Mouse (Mus musculus) stomach, postnatal 0 days (tissue): ENCODE data around the gene Zfp366. TPM values are rescaled to one million over a fixed set of nuclear protein-coding genes. Genes with fewer than 3 reads are reported as not detected.

ENCODE experiments used
- ATAC-seq: fragments of 200-750 bp; cut with Nextera tagmentation; 2 replicates; pipeline ENCODE4 v1.8.0; 2017; ENCODE audit not compliant: low FRiP score, low TSS enrichment
- DNase-seq: peaks from one replicate; pipeline ENCODE4 v3.0.0-alpha.2; 2016; ENCODE audit warnings: low spot score
- H3K27ac ChIP-seq: fragments of 300-500 bp; sonication (generic); replicated peaks from 2 replicates; pipeline ENCODE4 v1.5.1; 2014; ENCODE audit warnings: mild to moderate bottlenecking, control low read depth
- H3K27me3 ChIP-seq: fragments of 300-500 bp; sonication (generic); 2 replicates; pipeline ENCODE4 v1.6.1; 2014; ENCODE audit warnings: low read length; ENCODE audit not compliant: control insufficient read depth, insufficient read depth
- H3K36me3 ChIP-seq: fragments of 300-500 bp; sonication (generic); 2 replicates; pipeline ENCODE4 v1.6.1; 2014; ENCODE audit warnings: low read length, mixed read lengths; ENCODE audit not compliant: control insufficient read depth, insufficient read depth
- H3K4me1 ChIP-seq: fragments of 300-500 bp; sonication (generic); replicated peaks from 2 replicates; pipeline ENCODE4 v1.6.1; 2014; ENCODE audit warnings: antibody characterized with exemption; ENCODE audit not compliant: control insufficient read depth, insufficient read depth
- H3K4me2 ChIP-seq: fragments of 300-500 bp; sonication (generic); replicated peaks from 2 replicates; pipeline ENCODE4 v1.6.1; 2014; ENCODE audit warnings: low read depth, mild to moderate bottlenecking, control low read depth, moderate library complexity
- H3K4me3 ChIP-seq: fragments of 300-500 bp; sonication (generic); 2 replicates; pipeline ENCODE4 v1.5.1; 2014; ENCODE audit warnings: low read depth, low read length, control low read depth
- H3K9ac ChIP-seq: fragments of 300-500 bp; sonication (generic); 2 replicates; pipeline ENCODE4 v1.6.1; 2014; ENCODE audit warnings: mild to moderate bottlenecking, low read length, control low read depth, mixed read lengths
- H3K9me3 ChIP-seq: fragments of 300-500 bp; sonication (generic); 2 replicates; pipeline ENCODE4 v1.6.1; 2016; ENCODE audit warnings: low read length; ENCODE audit not compliant: control insufficient read depth
- CTCF ChIP-seq: IDR thresholded peaks from 2 replicates; pipeline ENCODE4 v1.5.1; 2016; ENCODE audit warnings: antibody characterized with exemption, low read depth, mild to moderate bottlenecking, moderate library complexity
- EP300 ChIP-seq: optimal IDR thresholded peaks from 2 replicates; pipeline ENCODE3; 2016; ENCODE audit warnings: antibody characterized with exemption
- WGBS: fragments of 180-500 bp; shearing (Covaris S2); extraction: QIAGEN DNeasy Blood & Tissue Kit; methylation state at CpG from one replicate; pipeline ENCODE4 v1.1.7; 2014; 5-methylcytosine and 5-hydroxymethylcytosine counted together
- polyA plus RNA-seq: library from polyadenylated mRNA; unstranded; fragments of >200 nt; fragmentation: Nextera tagmentation; extraction: Ambion mirVana; gene quantifications from 2 replicates; pipeline ENCODE4 v1.2.1, GENCODE M21; 2015

The Zfp366 gene
- polyA plus RNA-seq, 1 experiment from 2014 or later = 0.25 TPM

DNA sequence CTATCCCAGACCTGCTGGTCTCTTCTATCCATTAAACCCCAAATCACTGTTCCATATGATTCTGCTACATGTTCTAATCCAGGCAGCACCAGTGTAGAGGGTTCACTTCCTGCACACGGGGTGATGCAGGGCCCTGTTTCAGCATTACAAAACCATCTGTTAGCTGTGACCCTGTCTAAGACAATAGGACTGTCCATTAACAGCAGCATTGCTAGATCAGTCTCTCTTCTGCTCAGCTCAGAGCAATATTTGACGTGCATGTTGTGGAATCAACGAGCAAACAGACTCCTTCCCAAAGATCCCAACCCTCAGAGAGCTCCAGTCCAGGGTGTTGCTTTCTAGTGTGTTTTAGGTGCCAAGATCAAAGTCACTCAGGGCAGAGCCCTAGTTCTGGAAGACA lies 5.0 kb downstream of the Zfp366 start:
- WGBS = 67% methylated on average over 3 of the region's 3 CpGs
- H3K4me3 ChIP-seq = no peak overlapping the region
- H3K9ac ChIP-seq = no peak overlapping the region
- no peak overlapping the region for H3K27ac ChIP-seq
- H3K9me3 ChIP-seq = no peaks in the 10 kb centered on the region
- H3K36me3 ChIP-seq = no peaks in the 10 kb centered on the region
- TF ChIP-seq CTCF (no peak), EP300 (no peak)
- H3K4me1 ChIP-seq = no peaks in the 10 kb centered on the region
- ATAC-seq (no peak), DNase-seq (no peak)
- H3K4me2 ChIP-seq = no peak overlapping the region
- H3K27me3 ChIP-seq = no peaks in the 10 kb centered on the region

GRCm38 (mm10) chr13:99190466-99190865 lies 5.8 kb downstream of the Zfp366 start:
- Histone ChIP-seq H3K4me1 (no peaks in the 10 kb centered on the region), H3K27me3 (no peaks in the 10 kb centered on the region), H3K4me2 (no peak overlapping the region), H3K27ac (peak overlapping the region; percentile 53), H3K36me3 (no peaks in the 10 kb centered on the region), H3K9ac (no peak overlapping the region), H3K9me3 (no peaks in the 10 kb centered on the region), H3K4me3 (no peak overlapping the region)
- WGBS = 62% methylated on average over 11 of the region's 11 CpGs
- TF ChIP-seq CTCF (no peak), EP300 (no peak)
- ATAC-seq (no peak), DNase-seq (no peak)

DNA sequence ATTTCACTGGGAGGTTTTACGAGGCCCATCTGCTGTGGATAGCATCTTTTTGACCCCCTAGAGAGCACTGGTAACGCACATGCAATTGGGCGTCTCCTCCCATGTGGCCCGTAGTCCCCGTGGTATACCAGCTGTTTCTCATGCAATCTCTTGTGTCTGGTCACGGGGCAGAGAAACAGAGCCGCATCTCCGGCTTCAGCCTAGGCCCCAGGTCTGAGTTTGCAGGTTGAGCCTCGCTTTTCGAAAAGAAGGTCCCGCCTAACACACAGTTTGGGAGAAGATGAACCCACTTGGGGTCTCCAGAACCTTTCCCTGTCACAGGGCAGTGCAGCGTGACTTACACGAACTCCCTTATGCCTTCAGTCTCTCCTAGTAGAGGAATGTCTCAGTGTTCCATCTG lies 6.4 kb downstream of the Zfp366 start:
- 79% methylated on average over 13 of the region's 13 CpGs for WGBS

GRCm38 (mm10) chr13:99196314-99196713 lies 11.7 kb downstream of the Zfp366 start:
- Histone ChIP-seq H3K27me3 (no peaks in the 10 kb centered on the region), H3K4me3 (no peak overlapping the region), H3K4me1 (no peaks in the 10 kb centered on the region), H3K36me3 (no peaks in the 10 kb centered on the region), H3K9ac (no peak overlapping the region), H3K4me2 (no peak overlapping the region), H3K27ac (no peak overlapping the region), H3K9me3 (no peaks in the 10 kb centered on the region)
- no peak for DNase-seq
- 67% methylated on average over 12 of the region's 12 CpGs for WGBS
- TF ChIP-seq EP300 = no peak
- TF ChIP-seq CTCF = no peak
- no peak for ATAC-seq

More for the DNA sequence above, 6.4 kb downstream of the Zfp366 start:
- H3K4me3 ChIP-seq = no peak overlapping the region
- peak overlapping the region; percentile 61 for H3K27ac ChIP-seq
- no peak overlapping the region for H3K9ac ChIP-seq
- DNase-seq = no peak
- TF ChIP-seq CTCF (no peak), EP300 (no peak)
- no peak overlapping the region for H3K4me2 ChIP-seq
- H3K9me3 ChIP-seq = no peaks in the 10 kb centered on the region
- ATAC-seq = no peak
- no peaks in the 10 kb centered on the region for H3K36me3 ChIP-seq
- H3K27me3 ChIP-seq = no peaks in the 10 kb centered on the region
- no peaks in the 10 kb centered on the region for H3K4me1 ChIP-seq

DNA sequence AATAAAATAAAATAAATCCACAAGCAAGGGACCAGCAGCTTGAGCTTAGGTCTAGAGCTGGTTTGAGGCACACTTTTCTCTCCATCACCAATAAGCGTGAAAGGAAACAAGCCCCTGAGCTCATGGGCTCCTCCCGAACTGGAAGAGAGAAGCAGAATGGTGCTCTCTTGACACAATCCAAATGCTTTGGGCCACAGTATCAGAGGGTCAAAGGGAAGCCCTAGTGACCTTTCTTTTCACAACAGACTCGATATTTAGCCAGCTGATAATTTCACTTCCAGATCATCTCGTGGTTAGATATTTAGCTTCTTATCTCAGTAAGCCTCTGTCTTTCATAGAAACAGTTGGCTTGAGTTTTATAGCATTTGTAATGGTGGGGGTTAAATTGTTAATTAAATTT lies 12.2 kb downstream of the Zfp366 start:
- H3K9ac ChIP-seq = no peak overlapping the region
- TF ChIP-seq CTCF (no peak), EP300 (no peak)
- ATAC-seq (no peak), DNase-seq (no peak)
- no peaks in the 10 kb centered on the region for H3K9me3 ChIP-seq
- H3K4me1 ChIP-seq = no peaks in the 10 kb centered on the region
- no peaks in the 10 kb centered on the region for H3K27me3 ChIP-seq
- 60% methylated on average over 4 of the region's 4 CpGs for WGBS
- no peak overlapping the region for H3K27ac ChIP-seq
- H3K4me3 ChIP-seq = no peak overlapping the region
- no peaks in the 10 kb centered on the region for H3K36me3 ChIP-seq
- no peak overlapping the region for H3K4me2 ChIP-seq

DNA sequence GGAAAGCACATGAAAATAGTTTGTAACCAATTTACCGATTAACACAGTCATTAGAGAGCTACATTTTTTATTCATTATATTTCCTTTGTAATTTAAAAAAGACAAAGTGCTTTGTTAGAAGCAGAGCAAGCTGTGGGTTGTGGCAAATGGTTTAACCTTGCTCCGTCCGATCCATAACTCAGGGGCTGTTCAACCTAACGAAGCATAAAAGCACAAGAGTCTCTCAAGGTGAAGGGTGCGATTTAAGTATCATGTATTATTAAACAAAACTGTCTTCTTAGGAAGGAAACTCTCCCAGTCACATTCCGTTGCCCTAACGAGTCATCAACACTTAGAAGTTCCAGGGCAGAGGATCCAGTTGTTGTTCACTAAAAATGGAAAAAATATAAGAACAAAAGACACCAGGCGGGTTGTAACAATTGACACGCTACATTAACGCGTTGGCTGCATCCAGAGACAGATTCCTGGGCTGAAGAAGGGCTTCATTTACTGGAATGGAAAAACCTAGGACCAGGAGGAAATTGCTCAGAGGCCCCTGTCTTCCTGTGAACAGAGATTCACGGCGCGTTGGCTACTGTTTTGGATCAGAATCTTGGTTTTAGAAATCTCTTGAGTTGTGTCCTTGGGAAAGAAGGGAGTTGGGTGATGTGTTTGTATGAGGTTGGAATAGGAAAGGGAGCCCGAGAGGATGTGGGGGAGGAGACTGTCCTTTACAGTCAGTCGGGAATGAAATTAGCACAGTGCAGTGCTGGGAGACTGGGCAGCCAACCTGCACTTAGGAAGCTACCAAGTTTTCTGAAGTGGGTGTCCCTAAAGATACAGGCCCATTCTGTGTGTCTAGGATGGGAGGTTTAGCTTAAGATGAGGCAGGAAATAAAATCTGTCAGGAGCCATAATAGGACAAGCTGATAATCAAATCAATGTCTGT lies 17.3 kb downstream of the Zfp366 start:
- no peaks in the 10 kb centered on the region for H3K27me3 ChIP-seq
- no peak overlapping the region for H3K4me3 ChIP-seq
- TF ChIP-seq EP300 (no peak), CTCF (no peak)
- no peak overlapping the region for H3K4me2 ChIP-seq
- H3K4me1 ChIP-seq = no peaks in the 10 kb centered on the region
- DNase-seq = no peak
- no peak for ATAC-seq
- H3K36me3 ChIP-seq = no peaks in the 10 kb centered on the region
- WGBS = 70% methylated on average over 16 of the region's 16 CpGs
- H3K9me3 ChIP-seq = no peaks in the 10 kb centered on the region
- H3K9ac ChIP-seq = no peak overlapping the region
- H3K27ac ChIP-seq = no peak overlapping the region
